Mouse (Mus musculus): Measurements from ENCODE around the gene Fbxl8. TPM values are rescaled to one million over a fixed set of nuclear protein-coding genes. Genes with fewer than 3 reads are reported as not detected.
"Not testable (repeated sequence)": the region's sequence is repeated elsewhere in the genome, so short reads cannot be mapped to it uniquely, and the experiment has no call there.

Gene Fbxl8
- total RNA-seq, 2 experiments from 2014 or later, result 2.8 to 4.1 TPM

DNA sequence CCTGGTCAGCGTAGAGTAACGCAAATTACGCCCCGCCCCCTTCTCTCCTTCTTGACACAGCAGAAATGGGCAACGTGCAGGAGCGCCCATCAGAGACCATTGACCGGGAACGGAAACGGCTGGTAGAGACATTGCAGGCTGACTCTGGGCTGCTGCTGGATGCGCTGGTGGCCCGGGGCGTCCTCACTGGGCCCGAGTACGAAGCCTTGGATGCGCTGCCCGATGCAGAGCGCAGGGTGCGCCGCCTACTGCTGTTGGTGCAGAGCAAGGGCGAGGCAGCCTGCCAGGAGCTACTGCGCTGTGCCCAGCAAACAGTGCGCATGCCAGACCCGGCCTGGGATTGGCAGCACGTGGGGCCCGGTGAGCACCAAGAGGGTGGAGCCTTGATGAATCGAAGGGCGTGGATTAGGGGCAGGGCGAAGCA, 14.5 kb downstream of the Fbxl8 start:
- intact Hi-C loops (cut with DNase I), result no loop called here
- DNase-seq, result peak; percentile 86 to 93

DNA sequence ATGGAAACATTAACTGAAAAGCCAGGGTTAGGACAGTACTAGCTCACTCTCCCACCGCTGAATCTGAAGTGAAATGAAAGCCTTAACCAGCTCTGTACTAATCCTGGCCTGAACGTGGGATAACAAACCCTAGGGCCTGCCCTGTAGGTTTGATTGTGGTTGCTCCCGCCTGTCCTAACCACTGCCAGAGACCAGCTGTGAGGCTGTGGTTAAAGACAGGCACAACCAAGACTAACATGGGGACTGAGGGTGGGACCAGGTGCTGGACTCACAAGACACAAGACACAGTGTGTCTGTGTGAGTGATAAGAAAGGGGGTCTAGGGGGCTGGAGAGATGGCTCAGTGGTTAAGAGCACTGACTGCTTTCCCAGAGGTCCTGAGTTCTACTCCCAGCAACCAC, 16.1 kb downstream of the Fbxl8 start:
- no peak for DNase-seq
- intact Hi-C loops (cut with DNase I), result no loop called here

GRCm38 (mm10) chr8:105281821-105282220, 17.4 kb downstream of the Fbxl8 start:
- intact Hi-C loops (cut with DNase I), result no loop called here
- no peak for DNase-seq

DNA sequence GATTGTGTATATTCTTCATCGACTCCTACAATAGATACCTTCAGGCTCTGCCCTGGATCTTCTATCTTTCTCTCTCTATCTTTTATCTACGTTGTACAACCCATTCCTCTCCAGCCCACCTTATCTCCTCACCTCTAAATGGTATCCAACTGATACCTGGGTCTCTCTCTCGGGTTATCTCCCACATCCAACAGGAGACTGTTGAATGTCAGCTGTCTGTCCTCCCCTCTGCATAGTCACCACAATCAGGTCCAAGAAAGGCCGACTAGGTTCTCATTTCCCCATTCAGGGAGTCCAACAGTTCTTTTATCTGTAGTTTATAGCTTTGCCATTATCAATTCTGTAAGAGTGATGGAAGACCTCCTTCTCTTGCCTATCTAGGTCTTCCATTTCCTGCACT, 17.8 kb downstream of the Fbxl8 start:
- no peak for DNase-seq
- intact Hi-C loops (cut with DNase I), result no loop called here

DNA sequence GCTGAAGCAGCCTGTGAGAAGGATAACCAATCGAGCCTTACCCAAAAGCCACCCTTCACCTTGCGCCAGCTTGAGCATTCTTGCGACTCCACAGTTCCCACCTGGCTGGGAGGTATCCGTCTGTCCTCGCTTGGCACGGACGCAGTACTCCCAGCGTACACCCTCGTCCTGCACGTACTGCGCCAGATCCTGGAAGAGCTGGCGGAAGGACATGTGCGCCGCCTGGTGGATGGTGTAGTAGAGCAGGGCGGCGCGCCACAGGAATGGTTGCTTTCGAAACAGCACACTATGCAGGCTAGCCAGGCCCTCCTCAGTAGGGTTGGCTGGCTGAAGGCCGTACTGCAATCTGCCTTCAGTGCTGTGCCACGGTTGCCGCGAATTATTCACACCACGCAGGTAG, 18.6 kb downstream of the Fbxl8 start:
- intact Hi-C loops (cut with DNase I), result loop anchor here (1.0 kb wide), 1 partner anchor 29 kb away; no protein-coding TSS in a partner anchor
- DNase-seq, result peak in 1 of 2 experiments; percentile 57

DNA sequence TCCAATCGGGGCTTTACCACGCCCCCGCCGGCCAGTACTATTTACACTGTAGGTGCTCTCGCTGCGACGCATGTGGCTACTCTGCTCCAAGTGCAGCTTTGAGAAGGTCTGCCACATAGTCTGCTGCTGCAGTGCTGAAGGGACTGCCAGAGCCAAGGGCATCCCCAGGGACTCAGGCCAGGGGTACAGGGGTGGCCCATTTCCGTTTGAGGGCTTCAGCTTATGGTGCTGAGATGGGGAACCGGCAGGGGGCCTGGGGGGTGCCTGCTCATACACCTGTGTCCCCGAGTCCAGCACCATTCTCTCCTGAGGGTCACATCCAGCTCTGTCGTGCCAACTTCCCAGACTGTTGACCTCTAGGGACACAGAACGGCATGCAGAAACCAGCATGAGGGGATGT, 21.1 kb downstream of the Fbxl8 start:
- intact Hi-C loops (cut with DNase I), result loop anchor here (5.0 kb wide), 1 partner anchor 628 kb away; no protein-coding TSS in a partner anchor
- no peak for DNase-seq

DNA sequence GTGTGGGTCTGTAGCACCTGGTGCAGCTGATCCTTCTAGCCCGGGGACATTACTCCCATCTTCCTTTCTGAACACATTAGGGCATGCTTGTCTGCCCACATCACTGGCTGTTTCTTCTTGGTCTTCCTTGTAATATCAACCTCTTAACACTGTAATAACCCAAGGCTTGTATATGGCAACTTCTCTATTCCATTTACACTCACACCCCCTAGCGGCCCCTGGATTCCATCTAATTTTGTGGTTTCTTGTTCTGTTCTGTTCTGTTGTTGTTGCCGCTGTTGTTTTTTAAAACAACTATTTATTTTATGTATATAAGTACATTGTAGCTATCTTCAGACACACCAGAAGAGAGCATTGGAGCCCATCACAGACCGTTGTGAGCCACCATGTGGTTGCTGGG, 22.5 kb downstream of the Fbxl8 start:
- no peak for DNase-seq
- intact Hi-C loops (cut with DNase I), result loop anchor here (5.0 kb wide), 1 partner anchor 630 kb away; no protein-coding TSS in a partner anchor

- intact Hi-C loops (cut with DNase I), result loop anchor here (2.0 to 5.0 kb wide), 2 partner anchors 19 to 631 kb away; partner anchors contain the start of gene Hsf4
- no peak for DNase-seq
These were observed 23.8 kb downstream of the Fbxl8 start for GRCm38 (mm10) chr8:105288231-105288630.

DNA sequence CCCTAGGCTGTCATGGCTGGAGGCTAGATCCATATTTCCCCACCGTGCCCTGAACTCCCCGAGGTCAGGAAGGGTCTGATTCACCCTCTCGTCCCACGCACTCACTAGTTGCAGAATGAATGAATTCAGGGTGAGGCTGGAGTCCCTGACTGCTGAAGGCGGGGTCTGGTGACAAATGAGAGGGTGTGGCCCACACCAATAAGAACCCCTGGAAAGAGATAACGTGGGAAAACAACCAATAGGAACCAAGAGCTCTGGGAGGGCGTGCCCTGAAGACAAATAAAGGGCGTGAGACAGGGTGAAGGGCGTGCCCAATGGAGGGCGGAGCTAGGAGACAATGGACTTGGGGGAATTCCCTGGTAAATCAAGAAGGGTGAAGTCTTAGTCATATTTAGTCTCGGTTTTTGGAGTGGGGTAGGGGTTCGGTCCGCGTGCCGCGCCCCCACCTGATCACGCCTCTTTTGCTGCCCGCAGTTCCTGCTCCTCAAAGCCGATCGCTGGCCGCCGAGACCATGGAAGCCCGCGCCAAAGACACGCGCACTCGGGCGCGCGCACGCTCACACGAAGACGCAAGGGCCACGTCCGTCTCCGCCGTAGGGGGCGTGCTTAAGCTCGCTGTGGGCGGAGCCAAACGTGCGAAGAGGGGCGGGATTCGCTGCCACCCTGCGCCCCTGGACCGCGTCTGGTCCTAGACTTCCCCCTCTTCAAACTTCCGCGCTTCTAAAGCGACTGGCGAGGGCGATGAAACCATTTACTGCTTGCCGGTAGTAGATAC, 24.7 kb downstream of the Fbxl8 start:
- intact Hi-C loops (cut with DNase I), result loop anchor here (2.0 to 5.0 kb wide), 2 partner anchors 20 to 632 kb away; partner anchors contain the start of gene Hsf4
- DNase-seq, result peak; percentile 93 to 96

DNA sequence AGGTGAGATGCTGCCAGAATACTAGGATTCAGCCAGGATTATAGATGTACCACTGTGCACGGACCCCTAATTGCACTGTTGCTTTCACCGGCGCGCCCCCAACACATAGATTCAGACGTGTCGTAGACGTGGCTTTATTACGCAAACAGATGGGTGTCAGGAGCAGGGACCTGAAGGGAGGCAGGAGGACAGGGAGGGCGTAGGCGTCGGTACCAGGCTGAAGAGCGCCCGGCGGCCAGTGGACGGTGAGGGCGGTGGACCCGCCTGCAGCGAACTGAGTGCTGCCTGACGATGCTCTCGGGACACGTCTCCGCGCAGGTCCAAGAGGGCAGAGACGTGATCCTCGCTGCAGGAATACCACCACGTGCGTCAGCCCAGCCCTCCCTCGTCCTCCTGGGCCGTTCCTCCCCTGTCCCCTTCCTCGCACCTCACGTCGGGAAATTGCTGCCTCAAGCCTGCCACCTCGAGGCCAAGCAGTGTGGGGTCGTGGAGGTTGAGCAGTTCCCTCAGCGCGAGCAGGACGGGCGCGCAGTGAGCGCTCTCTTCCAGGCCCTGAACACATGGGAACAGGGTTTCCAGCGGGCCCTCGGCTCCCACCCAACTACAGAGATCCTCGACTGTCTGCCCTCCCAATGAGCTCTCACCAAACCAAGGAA, 25.5 kb downstream of the Fbxl8 start, which contains the start of gene 4931428F04Rik:
TSS of gene 4931428F04Rik (minus strand) at position 60 of the 656 bp plus-strand sequence.
- peak in 1 of 2 experiments; percentile 62 for DNase-seq
- intact Hi-C loops (cut with DNase I), result loop anchor here (2.0 to 5.0 kb wide), 3 partner anchors 21 to 633 kb away; partner anchors contain the start of gene Hsf4

DNA sequence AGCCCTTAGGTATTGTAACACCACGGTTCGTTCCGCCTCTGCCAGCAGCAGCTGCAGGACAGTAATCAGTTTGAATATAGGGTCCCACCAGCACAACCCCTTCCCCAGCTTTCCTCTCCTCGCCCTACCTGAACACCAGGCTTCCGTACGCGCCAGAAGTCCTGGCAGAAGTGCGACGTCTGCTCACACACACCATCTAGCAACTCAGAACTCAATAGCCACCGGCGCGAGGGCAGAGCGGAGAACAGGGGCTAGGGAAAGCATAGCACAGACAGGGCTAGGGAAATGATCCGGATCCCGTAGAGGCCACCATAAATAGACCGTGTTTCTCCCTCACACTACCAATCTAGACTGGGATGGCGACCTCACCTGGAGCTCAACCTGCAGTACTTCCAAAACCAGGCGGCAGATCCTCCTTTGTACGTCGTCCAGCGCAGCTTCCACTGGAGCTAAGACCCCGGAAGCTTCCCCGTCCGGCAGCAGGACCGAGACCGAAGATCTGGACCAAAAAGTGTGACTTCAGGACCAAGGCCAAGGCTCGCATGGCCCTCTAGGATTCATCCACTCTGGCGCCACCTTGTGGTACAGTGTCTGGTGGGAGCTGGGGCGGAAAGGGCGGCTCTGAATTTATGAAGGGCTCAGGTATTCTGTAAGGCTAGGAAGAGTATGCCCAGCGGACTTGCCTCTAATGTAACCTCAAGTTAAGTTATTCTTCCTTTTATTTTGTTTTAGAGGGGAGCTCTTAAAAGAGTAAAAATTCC, 26.3 kb downstream of the Fbxl8 start:
- intact Hi-C loops (cut with DNase I), result loop anchor here (2.0 kb wide), 1 partner anchor 170 kb away; no protein-coding TSS in a partner anchor
- DNase-seq, result peak; percentile 92 to 98

- intact Hi-C loops (cut with DNase I), result loop anchor here (2.0 kb wide), 1 partner anchor 171 kb away; no protein-coding TSS in a partner anchor
- not testable (repeated sequence) for DNase-seq
These were observed 26.9 kb downstream of the Fbxl8 start for GRCm38 (mm10) chr8:105291364-105291763.

- intact Hi-C loops (cut with DNase I), result loop anchor here (2.0 kb wide), 1 partner anchor 171 kb away; no protein-coding TSS in a partner anchor
- DNase-seq, result not testable (repeated sequence)
These were observed 27.4 kb downstream of the Fbxl8 start for GRCm38 (mm10) chr8:105291802-105292201.

DNA sequence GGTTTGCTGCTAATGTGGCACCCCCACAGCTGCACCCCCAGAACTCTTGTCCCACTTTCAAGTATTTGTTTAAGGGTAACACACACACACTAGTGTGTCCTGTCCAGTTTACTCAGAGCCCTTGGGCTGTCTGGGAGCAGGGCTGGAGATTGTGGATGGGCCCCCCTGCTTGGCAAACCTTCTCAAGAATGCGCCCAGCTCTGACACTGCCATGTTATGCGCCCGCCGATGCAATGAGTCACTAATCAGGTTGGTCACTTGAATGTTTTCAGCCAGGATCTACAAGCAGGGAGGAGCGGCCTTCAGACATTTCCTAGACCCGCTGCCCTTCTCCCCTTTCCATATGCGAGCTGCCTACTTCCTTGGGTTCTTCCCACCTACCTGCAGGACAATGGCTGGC, 28.0 kb downstream of the Fbxl8 start:
- intact Hi-C loops (cut with DNase I), result no loop called here
- DNase-seq, result no peak

DNA sequence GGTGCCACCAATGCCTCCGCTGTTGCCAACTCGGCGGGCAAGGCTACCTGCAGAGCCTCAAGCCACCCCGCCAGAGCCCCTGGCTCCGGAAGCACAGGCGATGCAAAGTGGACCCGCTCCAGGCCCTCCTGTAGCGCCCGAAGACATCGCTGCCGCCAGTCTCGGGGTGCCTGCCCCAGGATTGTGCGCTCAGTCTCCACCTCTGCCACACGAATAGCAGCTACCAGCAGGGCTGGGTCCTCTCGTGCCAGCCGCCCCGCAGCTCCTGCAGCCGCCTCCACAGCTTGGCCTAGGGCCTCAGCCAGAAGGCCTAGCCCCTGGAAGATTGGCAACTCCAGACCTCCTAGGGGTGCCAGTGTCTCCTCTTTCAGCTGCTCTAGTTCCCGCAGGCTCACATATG, 29.0 kb downstream of the Fbxl8 start:
- no peak for DNase-seq
- intact Hi-C loops (cut with DNase I), result no loop called here

GRCm38 (mm10) chr8:105294776-105295175, 30.3 kb downstream of the Fbxl8 start:
- intact Hi-C loops (cut with DNase I), result no loop called here
- DNase-seq, result no peak

DNA sequence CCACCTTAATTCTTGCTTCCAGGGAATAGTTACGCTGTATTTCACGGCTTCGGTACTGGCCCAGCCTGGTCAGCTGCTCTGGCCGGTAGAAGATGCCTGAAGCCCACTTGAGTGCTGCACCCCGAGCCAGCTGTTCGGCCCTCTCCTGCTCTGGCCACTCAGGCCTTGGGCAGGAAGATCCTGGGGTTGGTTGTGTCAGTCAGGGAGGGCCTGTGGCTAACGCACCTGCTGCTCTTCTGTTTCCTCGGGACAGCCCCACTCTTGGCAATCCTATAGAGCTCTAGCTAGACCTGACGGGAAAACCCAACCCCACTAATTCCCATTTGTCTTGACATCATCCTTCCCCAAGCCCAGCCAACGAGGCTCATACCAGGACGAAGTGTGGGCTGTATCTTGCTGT, 30.8 kb downstream of the Fbxl8 start:
- intact Hi-C loops (cut with DNase I), result no loop called here
- DNase-seq, result peak in 1 of 2 experiments; percentile 10

- intact Hi-C loops (cut with DNase I), result no loop called here
These were observed 31.6 kb downstream of the Fbxl8 start, which contains the start of gene Exoc3l for GRCm38 (mm10) chr8:105295895-105296573. Gene Exoc3l (minus strand): TSS chr8:105296101.

DNA sequence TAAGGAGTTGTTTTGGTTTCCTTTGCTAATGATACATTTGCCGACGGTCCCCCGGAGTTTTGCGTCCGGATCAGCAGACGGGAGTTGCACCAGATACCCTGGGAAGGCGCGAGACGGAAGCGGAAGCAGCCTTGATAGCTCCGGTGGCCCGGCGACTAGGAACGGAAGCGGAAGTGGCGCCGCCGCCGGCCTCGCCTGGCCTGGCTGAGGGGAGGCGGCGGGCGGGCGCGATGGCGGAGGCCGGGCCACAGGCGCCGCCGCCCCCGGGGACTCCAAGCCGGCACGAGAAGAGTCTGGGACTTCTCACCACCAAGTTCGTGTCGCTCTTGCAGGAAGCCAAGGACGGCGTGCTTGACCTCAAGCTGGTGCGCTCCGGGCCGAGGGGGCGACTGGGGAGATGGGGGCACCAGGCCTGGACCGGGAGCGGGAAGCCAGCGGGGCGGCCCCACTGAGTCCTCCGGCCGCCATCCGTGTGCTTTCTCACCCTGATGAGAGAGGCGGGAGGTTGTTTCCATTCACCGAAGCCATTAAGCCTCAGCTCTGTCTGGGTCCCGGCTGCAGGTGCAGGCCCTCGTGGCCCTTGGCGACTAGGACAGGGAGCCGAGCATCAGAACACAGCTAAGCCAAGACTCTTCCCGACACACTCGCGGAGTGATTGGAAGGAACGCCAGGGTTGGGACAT, 33.2 kb downstream of the Fbxl8 start, which contains the start of gene E2f4:
TSS of gene E2f4 (plus strand) at position 153 of the 682 bp plus-strand sequence.
- intact Hi-C loops (cut with DNase I), result loop anchor here (2.0 kb wide), 1 partner anchor 27 kb away; no protein-coding TSS in a partner anchor
- peak; percentile 95 to 96 for DNase-seq

More at GRCm38 (mm10) chr8:105295895-105296573, 31.6 kb downstream of the Fbxl8 start, which contains the start of gene Exoc3l:
- DNase-seq, result peak in 1 of 2 experiments; percentile 43

Measured in heart, postnatal 10 days (tissue).